Mouse (Mus musculus): ENCODE results near the gene Grk2.
A peak's percentile ranks its signal among the peaks of the same experiment; 100 is the strongest.
"Not testable (repeated sequence)": the region's sequence is repeated elsewhere in the genome, so short reads cannot be mapped to it uniquely, and the experiment has no call there.

The Grk2 gene

GRCm38 (mm10) chr19:4268566-4269361, 37.3 kb downstream of the Grk2 start, which contains the start of gene Ssh3:
Ssh3 (minus strand) TSS chr19:4269180.
- peak; percentile 84 for DNase-seq

GRCm38 (mm10) chr19:4265956-4266355, 40.1 kb downstream of the Grk2 start:
- peak; percentile 24 for DNase-seq

- no peak for DNase-seq
These were observed 41.7 kb downstream of the Grk2 start for GRCm38 (mm10) chr19:4264171-4264780.

- DNase-seq: no peak
These were observed 42.3 kb downstream of the Grk2 start for GRCm38 (mm10) chr19:4263702-4264101.

- DNase-seq: no peak
These were observed 43.3 kb downstream of the Grk2 start for GRCm38 (mm10) chr19:4262756-4263155.

GRCm38 (mm10) chr19:4261038-4261698, 44.9 kb downstream of the Grk2 start:
- DNase-seq: peak; percentile 24

- no peak for DNase-seq
These were observed 48.1 kb downstream of the Grk2 start for GRCm38 (mm10) chr19:4257897-4258252.

GRCm38 (mm10) chr19:4257216-4257896, 48.7 kb downstream of the Grk2 start:
- peak; percentile 95 for DNase-seq

- DNase-seq: peak; percentile 43
These were observed 50.3 kb downstream of the Grk2 start for GRCm38 (mm10) chr19:4255583-4256162.

GRCm38 (mm10) chr19:4254230-4254629, 51.8 kb downstream of the Grk2 start:
- no peak for DNase-seq

- not testable (repeated sequence) for DNase-seq
These were observed 57.3 kb downstream of the Grk2 start for GRCm38 (mm10) chr19:4248683-4249082.

- DNase-seq: no peak
These were observed 59.0 kb downstream of the Grk2 start for GRCm38 (mm10) chr19:4247010-4247409.

GRCm38 (mm10) chr19:4244775-4245174, 61.2 kb downstream of the Grk2 start:
- DNase-seq: no peak

- DNase-seq: no peak
These were observed 63.6 kb downstream of the Grk2 start for GRCm38 (mm10) chr19:4242416-4242815.

GRCm38 (mm10) chr19:4240247-4240668, 65.8 kb downstream of the Grk2 start:
- DNase-seq: no peak

Measured in cerebellum, adult 9-10 months (tissue).